Mouse (Mus musculus) midbrain, postnatal 0 days (tissue): Measurements from ENCODE around the gene Bpifb5. TPM values are rescaled to one million over a fixed set of nuclear protein-coding genes. Genes with fewer than 3 reads are reported as not detected.
"Not testable (repeated sequence)": the region's sequence is repeated elsewhere in the genome, so short reads cannot be mapped to it uniquely, and the experiment has no call there.

Experiments used
- ATAC-seq: fragments of 200-750 bp; cut with Nextera tagmentation; 2 replicates; pipeline ENCODE4 v1.8.0; 2017; ENCODE audit warnings: moderate number of reproducible peaks, mild to moderate bottlenecking, moderate TSS enrichment, moderate library complexity; ENCODE audit not compliant: low FRiP score
- DNase-seq: peaks from one replicate; pipeline ENCODE4 v3.0.0-alpha.2; 2015; ENCODE audit warnings: low spot score
- H3K27ac ChIP-seq: fragments of 300-500 bp; sonication (generic); 2 replicates; pipeline ENCODE4 v1.5.1; 2014; ENCODE audit warnings: low read depth, mild to moderate bottlenecking, low read length, mixed read lengths
- H3K27me3 ChIP-seq: fragments of 300-500 bp; sonication (generic); 2 replicates; pipeline ENCODE4 v1.6.1; 2014; ENCODE audit warnings: low read length, control low read depth, mixed read lengths; ENCODE audit not compliant: insufficient read depth
- H3K36me3 ChIP-seq: fragments of 300-500 bp; sonication (generic); 2 replicates; pipeline ENCODE4 v1.6.1; 2014; ENCODE audit warnings: low read length, control low read depth, mixed read lengths; ENCODE audit not compliant: insufficient read depth
- H3K4me1 ChIP-seq: fragments of 300-500 bp; sonication (generic); 2 replicates; pipeline ENCODE4 v1.6.1; 2014; ENCODE audit warnings: mild to moderate bottlenecking, control low read depth, antibody characterized with exemption, low read length, mixed read lengths; ENCODE audit not compliant: insufficient read depth
- H3K4me2 ChIP-seq: fragments of 300-500 bp; sonication (generic); 2 replicates; pipeline ENCODE4 v1.6.1; 2014; ENCODE audit warnings: low read depth, mild to moderate bottlenecking, low read length, mixed read lengths; ENCODE audit not compliant: poor library complexity, severe bottlenecking
- H3K4me3 ChIP-seq: fragments of 300-500 bp; sonication (generic); 2 replicates; pipeline ENCODE4 v1.5.1; 2014; ENCODE audit warnings: low read depth, mild to moderate bottlenecking, low read length, moderate library complexity
- H3K9ac ChIP-seq: fragments of 300-500 bp; sonication (generic); replicated peaks from 2 replicates; pipeline ENCODE4 v1.6.1; 2014; ENCODE audit warnings: mild to moderate bottlenecking, low read length, moderate library complexity, mixed read lengths; ENCODE audit not compliant: poor library complexity, severe bottlenecking
- H3K9me3 ChIP-seq: fragments of 300-500 bp; sonication (generic); 2 replicates; pipeline ENCODE4 v1.6.1; 2016; ENCODE audit warnings: low read length, control low read depth
- CTCF ChIP-seq: IDR thresholded peaks from 2 replicates; pipeline ENCODE4 v1.5.1; 2016; ENCODE audit warnings: antibody characterized with exemption, mild to moderate bottlenecking
- WGBS: fragments of 180-500 bp; shearing (Covaris S2); extraction: QIAGEN DNeasy Blood & Tissue Kit; methylation state at CpG from one replicate; pipeline ENCODE4 v1.1.7; 2014; 5-methylcytosine and 5-hydroxymethylcytosine counted together
- polyA plus RNA-seq: library from polyadenylated mRNA; unstranded; fragments of >200 nt; fragmentation: Nextera tagmentation; extraction: Ambion mirVana; gene quantifications from 2 replicates; pipeline ENCODE4 v1.2.1, GENCODE M21; 2015
- total RNA-seq: library from RNA; depleted of rRNA; stranded (reverse); fragments of >200 nt; gene quantifications from 2 replicates; pipeline ENCODE4 v1.2.3, GENCODE M21; 2014; rRNA removed

Gene Bpifb5
- total and polyA plus RNA-seq, 2 experiments from 2014 or later, result 0.27 to 0.44 TPM

- ATAC-seq, result no peak
- no peaks in the 10 kb centered on the region for H3K36me3 ChIP-seq
- peak; percentile 27 for DNase-seq
- 88% methylated on average over 10 of the region's 10 CpGs for WGBS
- no peaks in the 10 kb centered on the region for H3K4me1 ChIP-seq
- H3K4me3 ChIP-seq, result no peak overlapping the region
- H3K4me2 ChIP-seq, result no peak overlapping the region
- no peaks in the 10 kb centered on the region for H3K27me3 ChIP-seq
- no peak overlapping the region for H3K9ac ChIP-seq
- no peaks in the 10 kb centered on the region for H3K9me3 ChIP-seq
- H3K27ac ChIP-seq, result no peak overlapping the region
- no peak for TF ChIP-seq CTCF
Observed at GRCm38 (mm10) chr2:154243356-154244036, 20.0 kb downstream of the Bpifb5 start.

GRCm38 (mm10) chr2:154245322-154245721 is 21.8 kb downstream of the Bpifb5 start:
- no peaks in the 10 kb centered on the region for H3K36me3 ChIP-seq
- no peak overlapping the region for H3K4me3 ChIP-seq
- no peak overlapping the region for H3K9ac ChIP-seq
- DNase-seq (no peak), ATAC-seq (no peak)
- H3K9me3 ChIP-seq, result no peaks in the 10 kb centered on the region
- TF ChIP-seq CTCF, result no peak
- H3K27ac ChIP-seq, result no peak overlapping the region
- no peaks in the 10 kb centered on the region for H3K27me3 ChIP-seq
- H3K4me1 ChIP-seq, result no peaks in the 10 kb centered on the region
- WGBS, result 93% methylated on average over 5 of the region's 5 CpGs
- no peak overlapping the region for H3K4me2 ChIP-seq

- not testable (repeated sequence) for DNase-seq, H3K4me1 ChIP-seq, H3K4me2 ChIP-seq, ATAC-seq, H3K9ac ChIP-seq, H3K27ac ChIP-seq, H3K27me3 ChIP-seq, H3K9me3 ChIP-seq, H3K36me3 ChIP-seq, H3K4me3 ChIP-seq
- WGBS, result 94% methylated on average over 2 of the region's 4 CpGs
Observed at GRCm38 (mm10) chr2:154255254-154255653, 31.7 kb downstream of the Bpifb5 start.

- Histone ChIP-seq H3K4me1 (no peaks in the 10 kb centered on the region), H3K27ac (no peak overlapping the region), H3K9ac (no peak overlapping the region), H3K4me3 (no peak overlapping the region), H3K27me3 (no peaks in the 10 kb centered on the region), H3K4me2 (no peak overlapping the region), H3K36me3 (no peaks in the 10 kb centered on the region), H3K9me3 (no peaks in the 10 kb centered on the region)
- no peak for ATAC-seq
- no peak for TF ChIP-seq CTCF
- WGBS, result 82% methylated on average over 4 of the region's 4 CpGs
- no peak for DNase-seq
Observed at GRCm38 (mm10) chr2:154255770-154256169, 32.2 kb downstream of the Bpifb5 start.

GRCm38 (mm10) chr2:154257554-154257953 is 34.0 kb downstream of the Bpifb5 start, which contains the start of gene Bpifb9a:
TSS of gene Bpifb9a (plus strand) at chr2:154257854.
- not testable (repeated sequence) for H3K36me3 ChIP-seq

GRCm38 (mm10) chr2:154264397-154264796 is 40.9 kb downstream of the Bpifb5 start:
- H3K4me2 ChIP-seq, H3K4me1 ChIP-seq, ATAC-seq, H3K4me3 ChIP-seq, DNase-seq, H3K27ac ChIP-seq, H3K9ac ChIP-seq, H3K9me3 ChIP-seq, H3K27me3 ChIP-seq, H3K36me3 ChIP-seq: not testable (repeated sequence)
- 85% methylated on average over 3 of the region's 3 CpGs for WGBS

More at GRCm38 (mm10) chr2:154257554-154257953, 34.0 kb downstream of the Bpifb5 start, which contains the start of gene Bpifb9a:
- not testable (repeated sequence) for H3K4me3 ChIP-seq, H3K4me2 ChIP-seq, H3K9ac ChIP-seq, H3K27ac ChIP-seq, H3K27me3 ChIP-seq, DNase-seq, H3K4me1 ChIP-seq, H3K9me3 ChIP-seq, ATAC-seq
- whole genome bisulfite sequencing, result 79% methylated on average over 5 of the region's 5 CpGs

Other genes starting within 250 kb of the Bpifb5 start
- gene Bpifa6, start 248.8 kb upstream of the Bpifb5 start, total RNA-seq, result not detected in 2 replicates
- gene Bpifa6, start 248.8 kb upstream of the Bpifb5 start, polyA plus RNA-seq, result not detected in 2 replicates
- 1.3 TPM in 1 of 2 replicates, not detected in the other for gene Bpifa2, start 215.5 kb upstream of the Bpifb5 start, total RNA-seq
- not detected in 2 replicates for gene Bpifa2, start 215.5 kb upstream of the Bpifb5 start, polyA plus RNA-seq
- not detected in 2 replicates for gene Bpifa3, start 93.4 kb upstream of the Bpifb5 start, total RNA-seq
- gene Bpifa3, start 93.4 kb upstream of the Bpifb5 start, polyA plus RNA-seq, result not detected in 2 replicates
- gene Bpifa1, start 80.9 kb upstream of the Bpifb5 start, total RNA-seq, result 1.1 TPM in 1 of 2 replicates, not detected in the other
- 0.20 and 0.42 TPM in 2 replicates for gene Bpifa1, start 80.9 kb upstream of the Bpifb5 start, polyA plus RNA-seq
- gene Bpifa5, start 61.1 kb upstream of the Bpifb5 start, total RNA-seq, result not detected in 2 replicates
- not detected in 2 replicates for gene Bpifa5, start 61.1 kb upstream of the Bpifb5 start, polyA plus RNA-seq
- 0.27 and 0.47 TPM in 2 replicates for gene Bpifb1, start 32.9 kb upstream of the Bpifb5 start, total RNA-seq
- 0.72 and 0.83 TPM in 2 replicates for gene Bpifb1, start 32.9 kb upstream of the Bpifb5 start, polyA plus RNA-seq
- gene Bpifb9a, start 34.1 kb downstream of the Bpifb5 start, total RNA-seq, result not detected in 2 replicates
- gene Bpifb9a, start 34.1 kb downstream of the Bpifb5 start, polyA plus RNA-seq, result 0.47 TPM in 1 of 2 replicates, not detected in the other
- 0.38 and 1.3 TPM in 2 replicates for gene Bpifb9b, start 83.5 kb downstream of the Bpifb5 start, total RNA-seq
- 1.7 TPM in 1 of 2 replicates, not detected in the other for gene Bpifb9b, start 83.5 kb downstream of the Bpifb5 start, polyA plus RNA-seq
- 10.8 and 12.4 TPM in 2 replicates for gene Cdk5rap1, start 149.3 kb downstream of the Bpifb5 start, total RNA-seq
- 5.4 and 6.2 TPM in 2 replicates for gene Cdk5rap1, start 149.3 kb downstream of the Bpifb5 start, polyA plus RNA-seq
- 28.0 and 32.0 TPM in 2 replicates for gene Snta1, start 184.4 kb downstream of the Bpifb5 start, total RNA-seq
- gene Snta1, start 184.4 kb downstream of the Bpifb5 start, polyA plus RNA-seq, result 15.4 and 15.8 TPM in 2 replicates
- 53.2 and 57.8 TPM in 2 replicates for gene Cbfa2t2, start 212.7 kb downstream of the Bpifb5 start, total RNA-seq
- gene Cbfa2t2, start 212.7 kb downstream of the Bpifb5 start, polyA plus RNA-seq, result 30.0 and 31.3 TPM in 2 replicates